Comparison of ENCODE assay signal across 10 mouse cellular contexts in the genomic region with DNA sequence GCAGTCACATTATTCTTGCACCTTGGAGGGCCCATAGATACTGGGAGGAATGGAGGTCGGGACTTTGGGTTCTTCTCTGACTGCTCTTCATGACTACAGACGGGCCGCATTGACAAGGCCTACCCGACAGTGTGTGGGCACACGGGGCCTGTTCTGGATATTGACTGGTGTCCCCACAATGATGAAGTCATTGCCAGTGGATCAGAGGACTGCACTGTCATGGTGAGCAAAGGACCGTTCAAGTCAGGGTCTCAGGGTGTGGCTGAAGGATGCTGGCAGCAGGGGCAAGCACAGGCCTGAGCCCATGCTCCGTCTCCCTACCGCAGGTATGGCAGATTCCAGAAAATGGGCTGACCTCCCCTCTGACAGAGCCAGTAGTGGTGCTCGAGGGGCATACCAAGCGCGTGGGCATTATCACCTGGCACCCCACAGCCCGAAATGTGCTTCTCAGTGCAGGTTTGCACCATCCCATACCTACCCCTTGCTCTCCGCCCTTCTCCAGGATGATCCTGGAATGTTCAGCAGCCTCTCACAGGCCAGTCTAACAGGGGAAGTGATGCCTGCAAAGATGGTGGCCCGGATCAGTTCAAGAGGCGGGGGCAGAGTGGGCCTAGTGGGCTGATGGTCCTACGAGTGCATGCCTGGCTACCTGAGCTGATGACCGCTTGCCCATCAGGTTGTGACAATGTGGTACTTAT. TPM values are rescaled to one million over a fixed set of nuclear protein-coding genes. Genes with fewer than 3 reads are reported as not detected.
DNase-seq lines count a peak whose midpoint lies in the region; ATAC-seq and TF ChIP-seq lines count a peak whose summit lies in the region.
"Had no signal": no experiment of that assay in that cellular context is flagged by ENCODE, and none has a peak within 500 bp of the region (broad histone marks: within the 10 kb centered on the region; RNA-seq: fewer than 3 reads in every experiment).

No protein-coding gene starts in this region.

- H3K79me2 ChIP-seq in CH12.LX (replicated peaks; ENCODE audit: control insufficient read depth, extremely low read depth, insufficient read depth, poor library complexity, severe bottlenecking): peaks cover 18% of the 10 kb centered on the region

- peak overlapping the region; percentile 95; the same call in 1 of the 2 replicates for H3K4me3 ChIP-seq in kidney, adult 2 months (ENCODE audit: insufficient read depth, low read depth, low read length)
- H3K4me3 ChIP-seq in CH12.LX (replicated peaks in 1 of 3; ENCODE audit: low read depth in 2 of 3, low read length in 2 of 3, poor library complexity in 1 of 3): peak overlapping the region; percentile 52 to 92 (median 77)
- peak overlapping the region; percentile 88 for H3K4me3 ChIP-seq in embryonic facial prominence, embryonic 10.5 days
- H3K4me3 ChIP-seq in liver, embryonic 11.5 days (ENCODE audit: low read depth, low read length): no peak overlapping the region

- DNase-seq in kidney, adult 2 months: no peak
- DNase-seq in kidney, postnatal 36 days: no peak
- no peak for DNase-seq in CH12.LX (ENCODE audit: extremely low read depth)
- no peak for DNase-seq in embryonic facial prominence, embryonic 10.5 days (ENCODE audit: low spot score)
- no peak for DNase-seq in liver, embryonic 11.5 days (ENCODE audit: low spot score)
- DNase-seq in urinary bladder, adult 2 months (ENCODE audit: low spot score): no peak
- no peak for DNase-seq in left cerebral cortex, adult 18-20 months (ENCODE audit: low spot score in 2 of 2)
- DNase-seq: cerebellum, adult 11 months had no signal

- no peak for TF ChIP-seq EP300 in CH12.LX (IDR thresholded peaks at IDR 0.05; ENCODE audit: low read length)

- dilution Hi-C loops in CH12.LX (cut with MboI; ENCODE audit: extremely low pct_ligation_motif_present, extremely low pct_unique_long_range_greater_than_20kb, low sequenced_read_pairs): no loop called here

- 91% methylated on average over 17 of the region's 17 CpGs for WGBS in kidney, adult 2 months
- WGBS in embryonic facial prominence, embryonic 10.5 days: 94% methylated on average over 17 of the region's 17 CpGs
- 91% methylated on average over 17 of the region's 17 CpGs for WGBS in liver, embryonic 11.5 days

- TF ChIP-seq RAD21 in CH12.LX (IDR thresholded peaks at IDR 0.05; ENCODE audit: low read depth, low read length): no peak

- in situ Hi-C loops in CH12.LX (cut with MboI; ENCODE audit: low pct_ligation_motif_present, low pct_unique_long_range_greater_than_20kb, low sequenced_read_pairs): no loop called here

- peak overlapping the region; percentile 93 for H3K4me2 ChIP-seq in CH12.LX (ENCODE audit: insufficient read depth, low read depth, poor library complexity, severe bottlenecking)
- peak overlapping the region; percentile 68 for H3K4me2 ChIP-seq in liver, embryonic 11.5 days

- peak overlapping the region; percentile 96 for H3K9ac ChIP-seq in CH12.LX (ENCODE audit: insufficient read depth, low read depth)
- H3K9ac ChIP-seq in liver, embryonic 11.5 days (ENCODE audit: low read depth, low read length): no peak overlapping the region

- ATAC-seq in liver, embryonic 11.5 days (replicated peaks; ENCODE audit: low FRiP score): no peak
- ATAC-seq in inflammation-experienced regulatory T-cells, adult 6 months: no peak

- no peak for TF ChIP-seq CTCF in kidney, adult 2 months (conservative IDR thresholded peaks at IDR 0.05; ENCODE audit: insufficient read depth, insufficient read length, low read depth, low read length)
- no peak for TF ChIP-seq CTCF in CH12.LX (conservative IDR thresholded peaks at IDR 0.05 in 1 of 2, IDR thresholded peaks at IDR 0.05 in 1 of 2; ENCODE audit: low read depth in 2 of 2, low read length in 2 of 2)

- H3K9me3 ChIP-seq in CH12.LX (replicated peaks; ENCODE audit: low read length): peaks cover 5% of the 10 kb centered on the region
- H3K9me3 ChIP-seq in embryonic facial prominence, embryonic 10.5 days: peaks cover 3% of the 10 kb centered on the region; the same call in 1 of the 2 replicates
- no peaks in the 10 kb centered on the region for H3K9me3 ChIP-seq in liver, embryonic 11.5 days (ENCODE audit: control insufficient read depth, low read length)

- no peak for TF ChIP-seq POLR2A in kidney, adult 2 months (IDR thresholded peaks at IDR 0.05; ENCODE audit: low read depth, low read length)
- TF ChIP-seq POLR2A in CH12.LX (IDR thresholded peaks at IDR 0.05; ENCODE audit: low read depth, low read length): no peak

- H3K27ac ChIP-seq in kidney, adult 2 months (ENCODE audit: insufficient read depth, low read depth, low read length): no peak overlapping the region
- H3K27ac ChIP-seq in CH12.LX (ENCODE audit: insufficient read depth, low read depth): peak overlapping the region; percentile 84
- H3K27ac ChIP-seq in embryonic facial prominence, embryonic 10.5 days (replicated peaks): no peak overlapping the region
- no peak overlapping the region for H3K27ac ChIP-seq in liver, embryonic 11.5 days (ENCODE audit: low read depth, low read length)

- no peaks in the 10 kb centered on the region for H3K27me3 ChIP-seq in kidney, adult 2 months (replicated peaks; ENCODE audit: control insufficient read depth, insufficient read depth, low read length)
- no peaks in the 10 kb centered on the region for H3K27me3 ChIP-seq in CH12.LX (replicated peaks)
- no peaks in the 10 kb centered on the region for H3K27me3 ChIP-seq in embryonic facial prominence, embryonic 10.5 days (replicated peaks; ENCODE audit: low read depth, poor library complexity, severe bottlenecking)
- no peaks in the 10 kb centered on the region for H3K27me3 ChIP-seq in liver, embryonic 11.5 days (replicated peaks; ENCODE audit: control insufficient read depth, insufficient read depth, low read length)

- no peaks in the 10 kb centered on the region for H3K36me3 ChIP-seq in kidney, adult 2 months (ENCODE audit: control insufficient read depth, insufficient read depth, low read length)
- H3K36me3 ChIP-seq in CH12.LX (replicated peaks in 1 of 2; ENCODE audit: control insufficient read depth in 1 of 2, insufficient read depth in 1 of 2, low read length in 1 of 2): peaks cover 30 to 47% of the 10 kb centered on the region in 2 experiments
- H3K36me3 ChIP-seq in embryonic facial prominence, embryonic 10.5 days (replicated peaks): peaks cover 45% of the 10 kb centered on the region
- peaks cover 9% of the 10 kb centered on the region; the same call in 1 of the 2 replicates for H3K36me3 ChIP-seq in liver, embryonic 11.5 days (ENCODE audit: control insufficient read depth, insufficient read depth, low read length)

- peaks cover 15% of the 10 kb centered on the region for H3K4me1 ChIP-seq in kidney, adult 2 months (ENCODE audit: control insufficient read depth, insufficient read depth, low read length)
- peaks cover 37 to 70% of the 10 kb centered on the region in 2 experiments for H3K4me1 ChIP-seq in CH12.LX (ENCODE audit: control insufficient read depth in 1 of 2, insufficient read depth in 2 of 2)
- peaks cover 35% of the 10 kb centered on the region for H3K4me1 ChIP-seq in embryonic facial prominence, embryonic 10.5 days
- peaks cover 28% of the 10 kb centered on the region for H3K4me1 ChIP-seq in liver, embryonic 11.5 days (replicated peaks; ENCODE audit: control insufficient read depth, insufficient read depth, low read length)

RNA-seq across cellular contexts. Expression of a gene that starts 1.5 kb away (rescaled TPM):
- polyA plus RNA-seq in kidney, adult 2 months (2012; rRNA removed): 176 and 181 TPM in 2 replicates
- total RNA-seq in CH12.LX (2012; rRNA removed) (172 and 194 TPM in 2 replicates), CH12.LX (2014; rRNA removed) (154 and 179 TPM in 2 replicates)
- 265 and 293 TPM in 2 replicates for polyA plus RNA-seq in CH12.LX (2012; ENCODE audit: insufficient read length, low read depth)
- polyA plus RNA-seq in embryonic facial prominence, embryonic 10.5 days (2016; fragmentation: Nextera tagmentation; extraction: Ambion mirVana): 130 and 134 TPM in 2 replicates
- 126 and 132 TPM in 2 replicates for polyA plus RNA-seq in liver, embryonic 11.5 days (2014; fragmentation: Nextera tagmentation; extraction: Ambion mirVana)
- 243 and 277 TPM in 2 replicates for polyA plus RNA-seq in urinary bladder, adult 2 months (2012; rRNA removed)
- polyA plus RNA-seq in inflammation-experienced regulatory T-cells, adult 6 months (2017; shearing (Covaris generic)): 100 to 1,000 TPM; 228 to 269 (median 241) TPM
- total RNA-seq in left cerebral cortex, adult 18-20 months (2021): 10 to 100 TPM; 77.9 to 81.3 TPM

RNA-seq across cellular contexts. Expression of a gene that starts 3.5 kb away (rescaled TPM):
- polyA plus RNA-seq in kidney, adult 2 months (2012; rRNA removed): 4.7 and 20.0 TPM in 2 replicates
- total RNA-seq in CH12.LX (2012; rRNA removed): 438 and 452 TPM in 2 replicates
- 380 and 447 TPM in 2 replicates for total RNA-seq in CH12.LX (2014; rRNA removed)
- 296 and 343 TPM in 2 replicates for polyA plus RNA-seq in CH12.LX (2012; ENCODE audit: insufficient read length, low read depth)
- polyA plus RNA-seq in embryonic facial prominence, embryonic 10.5 days (2016; fragmentation: Nextera tagmentation; extraction: Ambion mirVana): 0.58 TPM in 1 of 2 replicates, not detected in the other
- 38.7 and 41.1 TPM in 2 replicates for polyA plus RNA-seq in liver, embryonic 11.5 days (2014; fragmentation: Nextera tagmentation; extraction: Ambion mirVana)
- 4.2 and 4.4 TPM in 2 replicates for polyA plus RNA-seq in urinary bladder, adult 2 months (2012; rRNA removed)
- polyA plus RNA-seq in inflammation-experienced regulatory T-cells, adult 6 months (2017; shearing (Covaris generic)): 100 to 1,000 TPM; 802 to 889 (median 855) TPM
- 1 to 10 TPM; 1.3 to 2.3 TPM for total RNA-seq in left cerebral cortex, adult 18-20 months (2021)

RNA-seq across cellular contexts. Expression of a gene that starts 6.1 kb away (rescaled TPM):
- polyA plus RNA-seq in kidney, adult 2 months (2012; rRNA removed): 0.12 and 0.20 TPM in 2 replicates
- 2.8 and 3.3 TPM in 2 replicates for total RNA-seq in CH12.LX (2012; rRNA removed)
- total RNA-seq in CH12.LX (2014; rRNA removed): 6.4 and 6.9 TPM in 2 replicates
- 11.8 and 14.7 TPM in 2 replicates for polyA plus RNA-seq in CH12.LX (2012; ENCODE audit: insufficient read length, low read depth)
- polyA plus RNA-seq in embryonic facial prominence, embryonic 10.5 days (2016; fragmentation: Nextera tagmentation; extraction: Ambion mirVana): 0.14 TPM in 1 of 2 replicates, not detected in the other
- polyA plus RNA-seq in liver, embryonic 11.5 days (2014; fragmentation: Nextera tagmentation; extraction: Ambion mirVana): 0.21 TPM in 1 of 2 replicates, not detected in the other
- polyA plus RNA-seq in urinary bladder, adult 2 months (2012; rRNA removed): 0.30 and 0.31 TPM in 2 replicates
- polyA plus RNA-seq in inflammation-experienced regulatory T-cells, adult 6 months (2017; shearing (Covaris generic)): 1 to 10 TPM in 1 of 3 experiments, under 1 TPM in 2; 0.91 to 1.1 (median 0.97) TPM
- under 1 TPM; 0.26 to 0.63 TPM for total RNA-seq in left cerebral cortex, adult 18-20 months (2021)

RNA-seq across cellular contexts. Expression of a gene that starts 10.3 kb away (rescaled TPM):
- polyA plus RNA-seq in kidney, adult 2 months (2012; rRNA removed): 0.03 and 0.05 TPM in 2 replicates
- 0.17 and 0.25 TPM in 2 replicates for total RNA-seq in CH12.LX (2012; rRNA removed)
- total RNA-seq in CH12.LX (2014; rRNA removed): 0.05 TPM in 1 of 2 replicates, not detected in the other
- 0.71 and 0.82 TPM in 2 replicates for polyA plus RNA-seq in CH12.LX (2012; ENCODE audit: insufficient read length, low read depth)
- polyA plus RNA-seq in embryonic facial prominence, embryonic 10.5 days (2016; fragmentation: Nextera tagmentation; extraction: Ambion mirVana): not detected in 2 replicates
- not detected in 2 replicates for polyA plus RNA-seq in liver, embryonic 11.5 days (2014; fragmentation: Nextera tagmentation; extraction: Ambion mirVana)
- polyA plus RNA-seq in urinary bladder, adult 2 months (2012; rRNA removed): 0.04 and 0.10 TPM in 2 replicates
- polyA plus RNA-seq in inflammation-experienced regulatory T-cells, adult 6 months (2017; shearing (Covaris generic)): under 1 TPM in 1 of 3 experiments, not detected in 2; 0.22 TPM
- under 1 TPM; 0.12 TPM for total RNA-seq in left cerebral cortex, adult 18-20 months (2021)
- total RNA-seq: left cerebral cortex, postnatal 10 days had no signal

RNA-seq across cellular contexts. Expression of a gene that starts 13.2 kb away (rescaled TPM):
- 41.0 and 41.8 TPM in 2 replicates for polyA plus RNA-seq in kidney, adult 2 months (2012; rRNA removed)
- total RNA-seq in CH12.LX (2012; rRNA removed): 20.7 and 25.3 TPM in 2 replicates
- 9.7 and 12.0 TPM in 2 replicates for total RNA-seq in CH12.LX (2014; rRNA removed)
- 26.6 and 27.2 TPM in 2 replicates for polyA plus RNA-seq in CH12.LX (2012; ENCODE audit: insufficient read length, low read depth)
- polyA plus RNA-seq in embryonic facial prominence, embryonic 10.5 days (2016; fragmentation: Nextera tagmentation; extraction: Ambion mirVana): 66.1 and 68.5 TPM in 2 replicates
- 41.0 and 53.5 TPM in 2 replicates for polyA plus RNA-seq in liver, embryonic 11.5 days (2014; fragmentation: Nextera tagmentation; extraction: Ambion mirVana)
- 42.6 and 51.9 TPM in 2 replicates for polyA plus RNA-seq in urinary bladder, adult 2 months (2012; rRNA removed)
- 10 to 100 TPM; 26.3 to 35.3 (median 30.1) TPM for polyA plus RNA-seq in inflammation-experienced regulatory T-cells, adult 6 months (2017; shearing (Covaris generic))
- total RNA-seq in left cerebral cortex, adult 18-20 months (2021): 10 to 100 TPM; 32.5 to 34.5 TPM
